Mouse (Mus musculus) ES-Bruce4 (cell line): ENCODE measurements around the gene Slc9a9. TPM values are rescaled to one million over a fixed set of nuclear protein-coding genes. Genes with fewer than 3 reads are reported as not detected.

ENCODE experiments used
- H3K27ac ChIP-seq: 2 replicates; pipeline ENCODE4 v1.5.1; 2012; ENCODE audit warnings: low read length, inconsistent platforms; ENCODE audit not compliant: insufficient read depth
- H3K27me3 ChIP-seq: 2 replicates; pipeline ENCODE4 v1.6.1; 2012; ENCODE audit warnings: mild to moderate bottlenecking, low read length, inconsistent platforms; ENCODE audit not compliant: control insufficient read depth, poor library complexity, insufficient read depth, severe bottlenecking
- H3K36me3 ChIP-seq: 2 replicates; pipeline ENCODE4 v1.6.1; 2012; ENCODE audit warnings: inconsistent platforms, mild to moderate bottlenecking, low read length, moderate library complexity; ENCODE audit not compliant: control insufficient read depth, poor library complexity, insufficient read depth, severe bottlenecking
- H3K4me1 ChIP-seq: one replicate; pipeline ENCODE4 v1.8.1; 2011; ENCODE audit warnings: low read length; ENCODE audit not compliant: control insufficient read depth, insufficient read depth
- H3K4me3 ChIP-seq: 2 replicates; pipeline ENCODE4 v1.5.1; 2011; ENCODE audit warnings: low read depth, mild to moderate bottlenecking, low read length
- H3K9ac ChIP-seq: 2 replicates; pipeline ENCODE4 v1.6.1; 2012; ENCODE audit warnings: low read depth, mild to moderate bottlenecking, inconsistent platforms; ENCODE audit not compliant: poor library complexity, severe bottlenecking
- H3K9me3 ChIP-seq: replicated peaks from 2 replicates; pipeline ENCODE4 v1.6.1; 2012; ENCODE audit warnings: mild to moderate bottlenecking, low read length, inconsistent platforms; ENCODE audit not compliant: control insufficient read depth, poor library complexity, insufficient read depth, severe bottlenecking
- CTCF ChIP-seq: IDR thresholded peaks from one replicate; pipeline ENCODE4 v1.8.1; 2011; ENCODE audit warnings: low read depth, low read length
- EP300 ChIP-seq: IDR thresholded peaks from 2 replicates; pipeline ENCODE4 v1.6.1; 2011; ENCODE audit warnings: low read depth, low read length; ENCODE audit not compliant: insufficient read depth
- POLR2A ChIP-seq: IDR thresholded peaks from one replicate; pipeline ENCODE4 v1.8.1; 2011; ENCODE audit warnings: low read length; ENCODE audit not compliant: insufficient read depth
- polyA plus RNA-seq: library from polyadenylated mRNA; stranded (reverse); fragments of >200 nt; gene quantifications from 2 replicates; pipeline ENCODE4 v1.2.4, GENCODE M21; 2011; ENCODE audit warnings: low read depth; ENCODE audit not compliant: missing spikeins, insufficient read depth, insufficient read length

Gene Slc9a9
- polyA plus RNA-seq, 1 experiment = not detected

DNA sequence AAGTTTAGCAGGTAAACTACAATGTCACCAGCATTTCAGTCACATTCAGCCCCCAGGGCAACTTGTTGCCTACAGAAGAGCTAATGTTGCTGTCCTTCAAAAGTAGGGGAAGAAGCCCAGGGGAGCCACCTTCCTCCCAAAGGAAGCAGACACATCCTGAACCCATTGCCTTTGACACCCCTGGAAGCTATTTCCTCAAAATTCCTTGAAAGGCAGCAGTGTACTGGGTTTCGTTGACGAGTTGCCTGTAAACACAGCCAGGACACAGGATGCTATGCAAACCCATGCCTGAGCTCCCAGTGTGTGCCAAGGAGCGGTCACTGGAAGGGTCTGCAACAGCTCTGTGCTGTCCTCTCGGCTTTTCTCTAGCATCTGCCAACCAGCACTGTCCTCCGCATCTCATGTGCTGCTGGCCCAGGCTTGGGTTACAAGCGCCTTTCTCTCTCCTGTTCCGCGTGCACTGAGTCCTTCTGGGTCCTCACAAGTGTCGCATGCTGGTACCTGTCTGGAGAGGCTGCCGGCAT, 479.6 kb downstream of the Slc9a9 start:
- H3K4me3 ChIP-seq = no peak overlapping the region
- no peak overlapping the region for H3K9ac ChIP-seq
- H3K27ac ChIP-seq = no peak overlapping the region
- H3K9me3 ChIP-seq = no peaks in the 10 kb centered on the region
- H3K27me3 ChIP-seq = no peaks in the 10 kb centered on the region
- TF ChIP-seq CTCF (no peak), POLR2A (no peak), EP300 (no peak)
- H3K4me1 ChIP-seq = no peaks in the 10 kb centered on the region
- H3K36me3 ChIP-seq = no peaks in the 10 kb centered on the region

DNA sequence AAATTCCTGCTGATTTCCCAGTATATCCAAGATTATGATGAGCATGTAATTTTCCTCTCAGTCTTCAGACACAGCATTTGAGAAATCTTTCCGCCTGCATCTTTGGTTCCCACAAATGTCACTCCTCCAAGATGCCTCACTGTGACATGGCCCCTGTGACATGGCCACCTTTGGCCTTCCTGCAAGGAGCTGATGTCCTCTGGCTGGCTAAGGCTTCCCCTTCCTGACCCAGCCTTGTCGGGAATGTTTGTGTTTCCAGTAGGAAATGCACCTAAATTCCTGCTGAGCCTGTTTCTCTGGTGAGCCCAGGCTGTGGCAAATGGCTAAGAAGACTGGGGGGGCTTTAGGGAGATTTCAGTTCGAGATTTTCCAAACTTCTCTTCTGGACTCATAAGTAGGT, 480.4 kb downstream of the Slc9a9 start:
- Histone ChIP-seq H3K27me3 (no peaks in the 10 kb centered on the region), H3K9me3 (no peaks in the 10 kb centered on the region), H3K4me3 (no peak overlapping the region), H3K9ac (no peak overlapping the region), H3K4me1 (no peaks in the 10 kb centered on the region), H3K27ac (no peak overlapping the region), H3K36me3 (no peaks in the 10 kb centered on the region)
- TF ChIP-seq EP300 = no peak

DNA sequence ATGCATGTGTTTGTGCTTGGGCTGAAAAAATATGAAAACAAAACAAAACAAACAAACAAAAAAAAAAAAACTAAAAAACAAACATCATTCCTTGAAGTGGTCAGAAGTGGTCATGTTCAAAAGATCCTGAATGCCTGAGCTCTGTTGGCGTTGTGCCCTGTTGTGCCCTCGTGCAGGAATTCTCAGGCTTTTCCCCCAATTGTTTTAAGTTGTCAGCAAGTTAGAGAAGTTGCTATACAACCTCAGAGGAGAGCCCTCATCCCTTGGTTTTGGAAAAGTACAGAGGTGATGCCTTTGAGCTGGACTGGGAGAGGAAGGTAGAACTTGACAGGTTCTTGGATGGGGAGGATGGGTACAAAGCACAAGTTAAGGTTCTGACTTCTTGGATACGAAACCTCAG, 480.9 kb downstream of the Slc9a9 start:
- H3K36me3 ChIP-seq = no peaks in the 10 kb centered on the region
- no peak overlapping the region for H3K27ac ChIP-seq
- no peak overlapping the region for H3K9ac ChIP-seq
- no peaks in the 10 kb centered on the region for H3K4me1 ChIP-seq
- H3K4me3 ChIP-seq = no peak overlapping the region
- no peaks in the 10 kb centered on the region for H3K27me3 ChIP-seq
- no peak for TF ChIP-seq EP300
- no peak for TF ChIP-seq POLR2A
- TF ChIP-seq CTCF = no peak
- H3K9me3 ChIP-seq = no peaks in the 10 kb centered on the region

DNA sequence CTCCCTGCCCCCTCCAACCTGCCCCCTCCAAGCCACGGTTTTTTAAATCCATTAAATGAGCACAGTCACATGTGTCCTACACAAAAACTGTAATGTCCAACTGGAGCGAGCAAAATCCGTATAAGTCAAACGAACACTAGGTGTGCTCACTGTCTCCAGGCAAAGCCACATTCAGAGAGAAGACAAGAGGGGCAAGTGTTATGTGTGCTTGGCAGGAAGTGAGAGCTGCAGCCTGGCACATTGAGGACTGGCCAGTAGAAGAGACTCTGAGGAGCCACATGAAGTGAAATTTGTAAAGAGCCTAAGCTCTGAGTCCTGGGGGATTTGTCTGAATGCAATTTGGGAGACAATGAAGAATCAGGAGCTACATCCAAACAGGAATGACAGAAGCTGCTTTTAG, 481.3 kb downstream of the Slc9a9 start:
- Histone ChIP-seq H3K27ac (no peak overlapping the region), H3K36me3 (no peaks in the 10 kb centered on the region), H3K9ac (no peak overlapping the region), H3K4me1 (no peaks in the 10 kb centered on the region), H3K4me3 (no peak overlapping the region), H3K9me3 (no peaks in the 10 kb centered on the region), H3K27me3 (no peaks in the 10 kb centered on the region)
- TF ChIP-seq POLR2A = no peak
- TF ChIP-seq EP300 = no peak
- no peak for TF ChIP-seq CTCF

DNA sequence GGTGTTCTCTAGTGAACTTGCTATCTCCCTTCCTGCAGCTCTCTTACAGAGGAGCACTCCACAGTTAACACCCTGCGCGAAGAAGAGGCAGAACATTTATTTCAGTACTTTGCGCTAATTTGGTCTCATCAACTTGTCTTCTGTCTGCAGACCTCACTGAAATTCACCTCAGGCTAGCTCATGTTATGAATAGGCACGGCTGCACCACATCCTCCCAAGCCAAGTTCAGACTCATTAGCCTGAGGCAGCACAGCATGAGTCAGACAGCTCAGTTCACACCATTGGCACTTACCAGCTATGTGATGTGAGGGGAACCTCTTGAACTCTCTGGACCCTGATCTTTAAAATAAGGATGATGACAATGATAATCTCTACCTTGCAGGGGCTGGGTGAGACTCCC, 482.0 kb downstream of the Slc9a9 start:
- TF ChIP-seq EP300 (no peak), CTCF (no peak), POLR2A (no peak)
- H3K4me1 ChIP-seq = no peaks in the 10 kb centered on the region
- no peaks in the 10 kb centered on the region for H3K36me3 ChIP-seq
- no peaks in the 10 kb centered on the region for H3K27me3 ChIP-seq
- H3K4me3 ChIP-seq = no peak overlapping the region
- no peak overlapping the region for H3K9ac ChIP-seq
- no peak overlapping the region for H3K27ac ChIP-seq
- H3K9me3 ChIP-seq = no peaks in the 10 kb centered on the region

DNA sequence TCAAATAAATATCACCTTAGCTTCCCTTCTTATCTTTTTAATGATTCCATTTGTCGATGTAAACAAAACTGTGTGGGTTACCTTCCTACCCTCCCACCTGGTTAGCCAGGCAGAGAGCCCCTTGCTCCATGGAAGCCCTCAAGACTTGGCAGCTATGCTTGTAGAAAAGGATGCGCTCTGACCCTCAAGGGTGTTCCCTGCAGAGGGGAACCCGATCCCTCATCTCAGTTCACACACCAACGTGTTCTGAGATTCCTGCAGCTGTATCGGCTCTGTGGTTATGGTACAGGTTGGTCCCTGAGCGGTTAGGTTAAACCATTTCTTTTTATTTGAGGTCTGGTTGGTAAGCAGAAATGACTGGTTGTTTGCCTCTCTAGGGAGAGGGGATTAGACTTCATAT, 484.3 kb downstream of the Slc9a9 start:
- no peaks in the 10 kb centered on the region for H3K36me3 ChIP-seq
- no peak overlapping the region for H3K4me3 ChIP-seq
- no peak overlapping the region for H3K27ac ChIP-seq
- H3K27me3 ChIP-seq = no peaks in the 10 kb centered on the region
- H3K9ac ChIP-seq = no peak overlapping the region
- no peaks in the 10 kb centered on the region for H3K4me1 ChIP-seq
- no peaks in the 10 kb centered on the region for H3K9me3 ChIP-seq
- no peak for TF ChIP-seq EP300
- TF ChIP-seq CTCF = no peak
- TF ChIP-seq POLR2A = no peak

DNA sequence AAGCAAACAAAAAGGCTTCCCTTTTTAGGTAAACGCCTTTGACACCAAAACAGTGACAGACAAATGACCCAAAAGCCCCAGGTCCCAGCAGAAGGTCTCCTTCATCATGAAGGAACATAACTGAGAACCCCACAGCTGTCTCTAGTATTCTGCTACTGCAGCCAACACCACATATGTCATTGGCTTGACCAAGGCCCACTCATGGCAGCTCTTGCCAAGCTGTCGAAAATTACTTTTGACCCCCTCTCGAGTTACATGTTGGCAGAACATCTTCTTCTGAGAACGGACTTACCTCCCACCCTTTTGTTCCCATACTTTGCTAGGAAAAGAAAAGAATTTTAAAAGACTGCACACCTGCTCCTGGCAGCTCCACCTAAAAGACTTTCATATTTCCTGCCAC, 488.2 kb downstream of the Slc9a9 start:
- Histone ChIP-seq H3K9me3 (no peaks in the 10 kb centered on the region), H3K36me3 (no peaks in the 10 kb centered on the region), H3K4me3 (no peak overlapping the region), H3K9ac (no peak overlapping the region), H3K27ac (no peak overlapping the region), H3K27me3 (no peaks in the 10 kb centered on the region), H3K4me1 (no peaks in the 10 kb centered on the region)
- TF ChIP-seq POLR2A (no peak), CTCF (no peak), EP300 (no peak)
